Mouse (Mus musculus) brown adipose tissue, adult 24 weeks (tissue): ENCODE measurements around the gene Adamts20. TPM values are rescaled to one million over a fixed set of nuclear protein-coding genes. Genes with fewer than 3 reads are reported as not detected.

Experiments used
- H3K27ac ChIP-seq: fragments of 200-500 bp; replicated peaks from 2 replicates; pipeline ENCODE4 v1.5.1; 2012; ENCODE audit warnings: low read depth, mild to moderate bottlenecking, low read length
- H3K4me1 ChIP-seq: fragments of 200-500 bp; 2 replicates; pipeline ENCODE4 v1.6.1; 2012; ENCODE audit warnings: low read length, mixed read lengths; ENCODE audit not compliant: control insufficient read depth, insufficient read depth, insufficient read length
- H3K4me3 ChIP-seq: fragments of 200-500 bp; 2 replicates; pipeline ENCODE4 v1.5.1; 2012; ENCODE audit warnings: low read depth, mild to moderate bottlenecking, low read length, moderate library complexity; ENCODE audit not compliant: insufficient read depth
- polyA plus RNA-seq: library from polyadenylated mRNA; stranded (reverse); fragments of >200 nt; gene quantifications from 2 replicates; pipeline ENCODE4 v1.2.4, GENCODE M21; 2012; ENCODE audit not compliant: missing spikeins, insufficient read depth, insufficient read length

The Adamts20 gene
- polyA plus RNA-seq, 1 experiment, result not detected

DNA sequence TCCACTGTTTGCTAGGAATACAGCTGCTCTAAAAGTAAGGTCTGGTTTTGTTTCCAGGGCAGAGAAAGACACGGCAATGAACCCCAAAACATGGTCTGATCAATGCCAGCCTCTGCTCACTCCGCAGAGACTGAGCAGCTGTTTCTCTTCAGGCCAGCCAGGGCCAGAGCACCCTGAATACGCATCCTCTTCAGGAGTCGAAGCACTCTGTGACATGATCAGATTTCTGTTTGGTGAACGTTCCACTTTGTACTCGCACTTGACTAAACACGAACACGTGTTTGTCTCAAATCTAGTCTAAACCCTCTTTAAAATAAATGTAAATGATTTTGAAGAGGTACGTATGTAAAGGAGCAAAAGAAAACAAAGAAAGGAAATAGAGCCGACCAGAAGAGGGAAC is 130.6 kb downstream of the Adamts20 start:
- Histone ChIP-seq H3K4me1 (no peaks in the 10 kb centered on the region), H3K27ac (no peak overlapping the region)

GRCm38 (mm10) chr15:94326626-94327025 is 138.6 kb downstream of the Adamts20 start:
- Histone ChIP-seq H3K27ac (no peak overlapping the region), H3K4me3 (no peak overlapping the region), H3K4me1 (no peaks in the 10 kb centered on the region)

More for the DNA sequence above, 130.6 kb downstream of the Adamts20 start:
- H3K4me3 ChIP-seq, result no peak overlapping the region

- H3K4me1 ChIP-seq, result no peaks in the 10 kb centered on the region
- H3K4me3 ChIP-seq, result no peak overlapping the region
- no peak overlapping the region for H3K27ac ChIP-seq
These were observed 139.6 kb downstream of the Adamts20 start for GRCm38 (mm10) chr15:94325509-94326181.

GRCm38 (mm10) chr15:94316171-94316570 is 149.0 kb downstream of the Adamts20 start:
- Histone ChIP-seq H3K4me3 (no peak overlapping the region), H3K27ac (no peak overlapping the region), H3K4me1 (no peaks in the 10 kb centered on the region)

GRCm38 (mm10) chr15:94309689-94310088 is 155.5 kb downstream of the Adamts20 start:
- H3K4me3 ChIP-seq, result no peak overlapping the region
- no peaks in the 10 kb centered on the region for H3K4me1 ChIP-seq
- H3K27ac ChIP-seq, result no peak overlapping the region

DNA sequence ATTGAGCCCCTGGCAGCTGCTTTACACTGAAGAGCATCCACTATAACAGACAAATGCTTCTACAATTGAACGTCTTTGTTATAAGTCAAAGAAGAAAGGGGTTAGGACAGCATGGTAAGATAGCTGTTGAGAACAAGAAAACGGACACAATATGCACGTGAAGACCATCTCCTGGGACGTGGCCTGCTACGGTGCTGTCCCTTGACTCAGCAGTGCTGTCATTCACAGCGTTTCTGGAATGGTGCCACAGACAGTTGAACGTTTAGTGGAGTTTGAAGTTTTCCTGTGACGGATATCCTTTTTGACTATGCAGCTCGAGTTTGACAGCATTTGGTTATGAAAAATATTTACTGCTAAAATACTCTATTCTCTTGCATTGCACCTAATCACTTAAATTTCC is 157.3 kb downstream of the Adamts20 start:
- H3K27ac ChIP-seq, result no peak overlapping the region
- no peaks in the 10 kb centered on the region for H3K4me1 ChIP-seq
- no peak overlapping the region for H3K4me3 ChIP-seq

DNA sequence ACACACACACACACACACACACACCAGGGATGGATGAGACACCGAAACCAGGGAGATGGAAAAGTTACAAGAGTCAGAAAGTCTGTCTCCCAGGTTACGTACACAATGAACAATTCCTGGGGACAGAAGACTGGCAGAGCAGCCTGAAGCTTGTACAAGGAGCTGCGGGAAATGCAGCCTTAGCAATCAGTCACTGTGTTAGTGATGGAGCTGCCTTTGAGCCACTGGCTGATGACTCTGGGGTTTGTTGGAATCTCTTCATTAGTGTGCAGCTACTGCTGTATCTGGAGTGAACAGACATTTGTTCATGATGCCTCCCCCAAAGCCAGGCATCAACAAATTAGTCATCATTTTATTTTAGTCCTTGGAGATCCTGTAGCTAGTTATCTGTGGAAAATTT is 162.1 kb downstream of the Adamts20 start:
- no peaks in the 10 kb centered on the region for H3K4me1 ChIP-seq
- no peak overlapping the region for H3K4me3 ChIP-seq
- no peak overlapping the region for H3K27ac ChIP-seq

GRCm38 (mm10) chr15:94294084-94294483 is 171.1 kb downstream of the Adamts20 start:
- Histone ChIP-seq H3K4me3 (no peak overlapping the region), H3K27ac (no peak overlapping the region), H3K4me1 (no peaks in the 10 kb centered on the region)

DNA sequence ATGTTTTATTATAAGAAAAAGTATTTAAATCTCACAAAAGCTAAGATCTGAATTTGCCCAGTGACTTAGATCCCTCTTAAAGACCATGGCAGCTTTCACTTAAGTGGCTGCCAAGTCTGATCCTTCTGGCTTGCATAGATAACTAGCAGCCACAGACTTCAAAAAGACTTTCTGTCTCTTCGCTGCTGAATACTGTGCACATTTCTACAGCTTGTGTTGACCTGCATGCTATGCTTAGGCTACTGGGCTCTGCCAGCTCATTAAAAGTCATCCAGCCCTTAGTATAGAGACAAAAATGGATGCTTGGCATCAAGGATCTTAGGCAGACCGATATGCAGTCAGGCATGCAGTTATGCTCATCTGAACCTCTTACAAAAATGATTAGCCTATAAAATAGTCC is 177.2 kb downstream of the Adamts20 start:
- H3K27ac ChIP-seq, result no peak overlapping the region
- no peaks in the 10 kb centered on the region for H3K4me1 ChIP-seq
- no peak overlapping the region for H3K4me3 ChIP-seq

DNA sequence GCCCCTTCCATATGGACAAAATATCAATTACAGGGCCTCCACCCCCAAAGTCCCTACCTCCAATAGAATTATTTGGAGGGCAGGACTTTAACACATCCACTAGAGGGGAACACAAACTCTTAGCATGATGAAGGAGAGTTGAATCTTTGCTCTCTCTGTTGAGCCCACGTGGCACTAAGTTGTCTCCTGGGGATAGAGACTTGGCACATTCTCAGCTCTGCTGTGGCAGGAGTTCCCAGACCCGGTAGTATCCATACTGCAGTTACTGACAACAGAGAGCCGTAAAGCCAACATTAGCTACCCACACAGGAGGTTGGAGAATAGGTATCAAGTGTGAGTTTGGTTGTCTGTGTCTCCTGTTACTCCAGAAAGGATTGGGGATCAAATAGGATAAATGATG is 177.7 kb downstream of the Adamts20 start:
- Histone ChIP-seq H3K27ac (no peak overlapping the region), H3K4me1 (no peaks in the 10 kb centered on the region), H3K4me3 (no peak overlapping the region)

- Histone ChIP-seq H3K4me3 (no peak overlapping the region), H3K4me1 (no peaks in the 10 kb centered on the region), H3K27ac (no peak overlapping the region)
These were observed 188.8 kb downstream of the Adamts20 start for GRCm38 (mm10) chr15:94276418-94276817.

- Histone ChIP-seq H3K4me3 (no peak overlapping the region), H3K4me1 (no peaks in the 10 kb centered on the region), H3K27ac (no peak overlapping the region)
These were observed 199.6 kb downstream of the Adamts20 start for GRCm38 (mm10) chr15:94265630-94266029.

DNA sequence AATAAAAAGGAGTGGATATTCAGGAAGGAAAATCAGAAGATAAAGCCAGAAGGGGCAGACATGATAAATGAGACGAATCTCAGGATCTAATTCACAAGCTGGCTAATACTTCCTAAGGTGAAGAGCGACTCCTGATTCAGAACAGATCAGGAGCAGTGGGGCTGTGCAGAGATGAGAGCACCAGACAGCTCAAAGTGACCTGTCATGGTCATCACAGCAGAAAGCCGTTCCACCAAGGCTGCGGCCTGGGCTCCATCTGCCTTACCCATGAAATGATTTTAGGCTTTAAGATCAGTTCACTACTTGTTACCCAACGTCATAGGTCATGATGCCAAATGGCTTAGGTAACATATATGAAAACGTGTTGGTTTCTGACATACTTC is 200.7 kb downstream of the Adamts20 start:
- no peaks in the 10 kb centered on the region for H3K4me1 ChIP-seq
- H3K27ac ChIP-seq, result no peak overlapping the region
- H3K4me3 ChIP-seq, result no peak overlapping the region

DNA sequence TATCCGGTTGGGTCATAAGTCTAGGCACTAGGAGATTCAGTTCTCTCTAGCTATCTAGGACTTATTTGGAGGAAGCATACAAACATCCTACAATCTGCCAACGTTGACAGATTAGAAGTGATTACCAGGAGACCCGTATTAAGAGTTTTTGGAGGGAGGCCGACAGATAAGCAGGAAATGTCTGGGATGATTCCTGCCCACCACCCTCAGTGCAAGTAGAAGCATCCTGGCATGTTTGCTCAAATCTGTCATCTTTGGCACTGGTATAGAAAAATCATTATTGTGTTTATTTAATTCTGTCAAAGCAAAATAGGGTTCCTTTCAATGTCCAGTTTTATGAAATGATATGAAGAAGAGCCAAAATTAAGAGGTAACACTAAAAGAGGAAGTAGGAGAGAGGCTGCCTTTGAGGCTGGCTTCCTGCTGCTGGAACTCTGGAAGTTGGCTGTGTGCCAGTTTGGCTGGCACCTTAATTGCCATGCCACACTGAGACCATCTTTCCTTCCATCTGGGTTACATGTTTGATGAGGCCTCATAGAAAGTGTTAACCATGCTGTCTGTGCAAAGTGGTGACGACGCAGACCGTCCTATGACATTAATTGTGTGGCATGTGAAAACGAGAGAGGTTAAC is 201.2 kb downstream of the Adamts20 start:
- Histone ChIP-seq H3K27ac (no peak overlapping the region), H3K4me3 (no peak overlapping the region), H3K4me1 (no peaks in the 10 kb centered on the region)

GRCm38 (mm10) chr15:94263241-94263640 is 202.0 kb downstream of the Adamts20 start:
- H3K4me1 ChIP-seq, result no peaks in the 10 kb centered on the region
- no peak overlapping the region for H3K27ac ChIP-seq
- H3K4me3 ChIP-seq, result no peak overlapping the region

DNA sequence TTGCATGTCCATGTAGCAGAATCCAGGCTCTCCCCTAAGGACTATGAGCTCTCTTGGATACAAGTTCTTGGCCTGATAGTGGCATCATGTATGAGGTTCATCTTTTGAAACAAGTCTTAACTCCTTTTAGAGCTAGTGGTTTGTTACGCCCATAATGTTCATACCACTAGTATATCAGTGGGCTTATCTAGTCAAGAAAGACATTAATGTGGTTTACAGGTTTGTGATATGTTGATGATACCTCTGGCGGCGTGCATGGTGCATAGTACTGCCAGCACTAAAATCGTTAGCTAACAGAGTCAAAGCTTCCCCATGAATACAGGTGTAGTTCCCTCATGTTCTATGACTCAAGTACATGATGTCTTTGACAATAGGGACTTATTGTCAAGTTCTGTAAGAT is 205.7 kb downstream of the Adamts20 start:
- no peaks in the 10 kb centered on the region for H3K4me1 ChIP-seq
- no peak overlapping the region for H3K27ac ChIP-seq

More for the DNA sequence above, 205.7 kb downstream of the Adamts20 start:
- H3K4me3 ChIP-seq, result no peak overlapping the region
